Mouse (Mus musculus) erythroblast, embryonic 14.5 days (primary cell): ENCODE results near the gene Lrmda. TPM values are rescaled to one million over a fixed set of nuclear protein-coding genes. Genes with fewer than 3 reads are reported as not detected.

Source experiments
- H3K27me3 ChIP-seq: 2 replicates; pipeline ENCODE4 v1.6.1; 2012; ENCODE audit warnings: inconsistent platforms; ENCODE audit not compliant: control insufficient read depth
- H3K36me3 ChIP-seq: 2 replicates; pipeline ENCODE4 v1.6.1; 2012; ENCODE audit warnings: mild to moderate bottlenecking, inconsistent platforms; ENCODE audit not compliant: control insufficient read depth
- H3K4me1 ChIP-seq: 2 replicates; pipeline ENCODE4 v1.6.1; 2012; ENCODE audit warnings: inconsistent platforms; ENCODE audit not compliant: control insufficient read depth
- H3K4me3 ChIP-seq: replicated peaks from 2 replicates; pipeline ENCODE3; 2012; ENCODE audit warnings: moderate library complexity, mild to moderate bottlenecking, inconsistent platforms
- H3K9me3 ChIP-seq: 2 replicates; pipeline ENCODE4 v1.6.1; 2012; ENCODE audit warnings: low read length, inconsistent platforms, mixed read lengths; ENCODE audit not compliant: control insufficient read depth
- GATA1 ChIP-seq: IDR thresholded peaks from 2 replicates; pipeline ENCODE4 v1.6.1; 2012; ENCODE audit warnings: low read length, inconsistent platforms, mixed read lengths
- TAL1 ChIP-seq: IDR thresholded peaks from 3 replicates; pipeline ENCODE4 v1.6.1; 2012; ENCODE audit warnings: low read length, inconsistent platforms, mixed read lengths
- polyA plus RNA-seq: library from polyadenylated mRNA; stranded (reverse); fragments of >175 nt; gene quantifications from 2 replicates; pipeline ENCODE4 v1.2.3, GENCODE M21; 2012

Gene Lrmda
- polyA plus RNA-seq, 1 experiment, result not detected

DNA sequence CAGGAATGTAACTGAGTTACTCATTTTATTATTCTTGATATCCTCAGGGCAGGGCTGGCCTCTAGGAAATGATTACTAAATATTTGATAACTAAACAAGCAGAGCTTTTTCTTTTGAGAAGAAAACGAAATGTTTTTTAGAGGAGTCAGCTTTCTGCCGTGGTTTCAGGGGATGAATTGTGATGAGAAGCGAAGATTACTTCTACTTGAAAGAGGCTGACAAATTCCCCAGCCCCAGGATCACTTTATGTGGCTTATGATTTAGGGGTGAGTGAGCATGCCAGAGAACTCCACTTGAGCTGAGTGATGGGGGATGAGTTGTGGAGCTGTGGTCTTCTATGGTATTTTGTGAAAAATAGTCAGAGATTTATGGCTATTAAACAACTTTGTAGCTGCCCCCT is 803.4 kb downstream of the Lrmda start:
- Histone ChIP-seq H3K9me3 (no peaks in the 10 kb centered on the region), H3K36me3 (no peaks in the 10 kb centered on the region), H3K4me3 (no peak overlapping the region), H3K27me3 (no peaks in the 10 kb centered on the region), H3K4me1 (no peaks in the 10 kb centered on the region)
- TF ChIP-seq TAL1 (no peak), GATA1 (no peak)

DNA sequence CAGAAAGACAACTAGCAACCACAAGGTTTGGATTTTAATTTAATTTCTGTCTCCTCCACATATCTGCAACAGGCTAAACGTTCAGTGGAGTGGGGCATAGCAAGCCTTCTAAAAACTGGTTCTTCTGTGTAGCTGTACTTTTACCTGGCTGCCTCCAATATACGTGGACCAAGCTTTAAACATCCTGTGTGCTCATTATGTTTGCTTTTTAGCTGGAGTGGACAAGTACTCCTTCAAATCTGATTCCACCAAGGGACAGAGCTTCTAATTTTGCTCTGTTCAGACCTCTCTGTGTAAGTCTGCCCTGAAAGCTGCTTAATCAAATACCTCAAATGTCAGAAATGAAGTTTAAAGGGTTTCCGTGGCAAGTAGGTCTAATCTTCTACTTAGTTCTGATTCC is 807.3 kb downstream of the Lrmda start:
- Histone ChIP-seq H3K4me1 (no peaks in the 10 kb centered on the region), H3K9me3 (no peaks in the 10 kb centered on the region), H3K27me3 (no peaks in the 10 kb centered on the region), H3K4me3 (no peak overlapping the region), H3K36me3 (no peaks in the 10 kb centered on the region)
- TF ChIP-seq TAL1 (no peak), GATA1 (no peak)

DNA sequence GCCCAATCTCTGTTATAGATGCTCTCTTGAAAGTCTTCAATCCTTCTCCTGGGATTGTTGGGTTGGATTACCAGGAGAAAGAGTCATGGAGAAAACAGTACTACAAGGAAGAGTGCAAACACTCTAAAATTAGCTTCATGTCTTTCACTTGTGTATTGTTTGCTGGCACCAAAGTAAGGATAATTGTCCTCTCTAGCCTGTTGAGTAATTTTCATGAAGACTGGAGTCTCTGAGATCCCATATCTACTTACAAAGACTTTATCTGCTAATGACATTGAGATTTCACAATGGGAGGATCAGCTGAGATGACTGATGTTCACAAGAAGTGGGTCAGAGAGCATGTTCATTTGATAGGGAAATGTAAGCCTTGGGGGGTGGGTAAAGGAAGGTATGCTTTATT is 817.5 kb downstream of the Lrmda start:
- Histone ChIP-seq H3K4me3 (no peak overlapping the region), H3K9me3 (no peaks in the 10 kb centered on the region), H3K27me3 (no peaks in the 10 kb centered on the region), H3K36me3 (no peaks in the 10 kb centered on the region), H3K4me1 (no peaks in the 10 kb centered on the region)
- TF ChIP-seq TAL1 (no peak), GATA1 (no peak)

DNA sequence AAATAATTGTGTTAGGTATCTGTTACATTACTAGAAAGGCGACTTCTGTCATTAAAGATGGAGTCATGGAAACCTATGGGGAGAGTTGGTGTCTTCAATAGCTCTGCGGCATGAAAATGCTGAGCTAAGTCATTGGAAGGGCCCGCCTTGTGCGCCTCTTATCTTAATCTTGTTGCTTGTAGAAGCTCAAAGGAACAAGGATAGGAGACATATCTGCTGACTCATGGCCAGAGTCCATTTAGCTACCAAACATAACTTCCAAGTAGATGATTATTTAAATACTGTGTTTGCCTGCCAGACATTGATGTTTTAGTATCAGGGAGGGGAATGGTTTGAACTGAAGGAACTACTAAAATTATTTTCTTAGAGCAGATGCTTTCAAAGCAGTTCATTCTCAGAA is 821.6 kb downstream of the Lrmda start:
- no peak for TF ChIP-seq TAL1
- TF ChIP-seq GATA1, result no peak
- Histone ChIP-seq H3K4me1 (no peaks in the 10 kb centered on the region), H3K27me3 (no peaks in the 10 kb centered on the region), H3K36me3 (no peaks in the 10 kb centered on the region), H3K4me3 (no peak overlapping the region), H3K9me3 (no peaks in the 10 kb centered on the region)

DNA sequence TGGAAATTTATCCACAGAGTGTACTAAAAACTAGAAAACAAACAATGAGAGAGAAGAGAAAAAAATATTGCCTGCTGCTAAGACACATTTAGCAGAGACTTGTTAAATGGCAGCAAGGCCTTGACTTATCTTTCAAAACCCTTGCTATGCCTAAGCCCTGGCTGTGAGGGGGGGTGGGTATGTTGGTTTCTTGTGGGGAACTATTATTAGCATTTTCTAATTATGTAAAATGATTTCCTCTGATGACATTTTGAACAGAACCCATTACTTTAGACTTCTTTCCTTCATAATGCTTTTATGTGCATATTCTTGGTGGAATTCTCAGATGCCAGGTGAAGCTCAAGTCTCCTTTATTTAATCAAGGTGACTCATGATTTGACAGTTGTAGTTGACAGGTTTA is 824.5 kb downstream of the Lrmda start:
- no peaks in the 10 kb centered on the region for H3K27me3 ChIP-seq
- H3K4me3 ChIP-seq, result no peak overlapping the region
- no peaks in the 10 kb centered on the region for H3K4me1 ChIP-seq
- TF ChIP-seq GATA1 (no peak), TAL1 (no peak)
- H3K36me3 ChIP-seq, result no peaks in the 10 kb centered on the region
- no peaks in the 10 kb centered on the region for H3K9me3 ChIP-seq

DNA sequence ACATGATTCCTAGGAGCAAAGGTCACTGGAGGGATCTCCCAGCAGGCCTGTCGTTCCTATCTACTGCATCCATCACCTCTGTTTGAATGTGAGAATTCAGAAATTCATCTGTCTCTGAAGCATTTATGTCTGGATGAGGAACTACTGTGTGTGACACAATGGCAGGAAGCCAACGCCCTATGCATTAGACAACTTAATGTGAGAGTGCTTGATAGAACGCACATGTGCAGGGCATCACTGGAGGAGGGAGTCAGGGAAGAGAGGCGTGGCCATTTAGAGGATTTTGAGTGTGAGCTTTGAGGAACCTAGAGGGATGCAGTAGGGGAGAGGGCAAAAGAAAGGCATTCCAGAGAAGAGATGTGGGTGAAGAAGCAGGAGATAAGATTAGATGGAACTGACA is 825.9 kb downstream of the Lrmda start:
- no peaks in the 10 kb centered on the region for H3K27me3 ChIP-seq
- TF ChIP-seq TAL1 (no peak), GATA1 (no peak)

DNA sequence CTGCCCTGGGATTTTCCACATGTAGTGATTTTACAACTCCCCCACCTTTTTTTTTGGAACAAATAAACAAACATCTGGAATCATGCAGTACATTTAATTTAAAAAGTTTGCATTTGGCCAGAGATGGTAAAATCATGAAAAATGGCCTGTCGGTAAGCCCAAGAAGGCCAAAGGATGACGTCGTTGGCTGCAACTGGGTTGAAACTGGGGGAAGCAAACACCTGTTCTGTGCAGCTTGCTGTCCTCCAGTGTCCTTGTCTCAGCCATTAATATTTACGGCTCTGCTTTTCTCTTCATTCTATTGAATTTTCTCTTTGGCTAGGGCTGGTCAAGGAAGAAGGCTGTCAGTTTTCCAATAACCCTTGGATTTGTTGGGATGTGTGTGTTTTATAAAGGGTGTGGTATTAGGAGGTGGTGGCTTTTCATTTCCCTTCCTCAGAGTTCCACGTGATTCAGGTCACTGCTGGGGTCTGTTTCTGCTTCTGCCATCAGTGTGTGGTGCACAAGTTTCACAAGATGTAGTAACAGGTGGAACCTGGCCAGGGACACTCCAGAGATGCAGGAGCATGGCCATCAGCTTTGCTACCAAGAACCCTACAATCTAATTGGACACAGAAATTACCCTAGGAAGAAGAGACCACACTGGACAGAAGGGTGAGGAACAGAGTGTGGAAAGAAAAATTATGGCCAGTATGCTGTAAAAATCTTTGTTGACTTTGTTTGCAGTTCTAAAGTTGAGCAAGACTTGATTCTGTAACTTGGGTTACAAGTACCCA is 827.7 kb downstream of the Lrmda start:
- TF ChIP-seq GATA1 (no peak), TAL1 (no peak)
- H3K4me3 ChIP-seq, result no peak overlapping the region
- H3K4me1 ChIP-seq, result no peaks in the 10 kb centered on the region
- H3K36me3 ChIP-seq, result no peaks in the 10 kb centered on the region
- no peaks in the 10 kb centered on the region for H3K27me3 ChIP-seq
- H3K9me3 ChIP-seq, result no peaks in the 10 kb centered on the region

More for the DNA sequence above, 825.9 kb downstream of the Lrmda start:
- H3K4me3 ChIP-seq, result no peak overlapping the region
- no peaks in the 10 kb centered on the region for H3K9me3 ChIP-seq
- H3K36me3 ChIP-seq, result no peaks in the 10 kb centered on the region
- H3K4me1 ChIP-seq, result no peaks in the 10 kb centered on the region

DNA sequence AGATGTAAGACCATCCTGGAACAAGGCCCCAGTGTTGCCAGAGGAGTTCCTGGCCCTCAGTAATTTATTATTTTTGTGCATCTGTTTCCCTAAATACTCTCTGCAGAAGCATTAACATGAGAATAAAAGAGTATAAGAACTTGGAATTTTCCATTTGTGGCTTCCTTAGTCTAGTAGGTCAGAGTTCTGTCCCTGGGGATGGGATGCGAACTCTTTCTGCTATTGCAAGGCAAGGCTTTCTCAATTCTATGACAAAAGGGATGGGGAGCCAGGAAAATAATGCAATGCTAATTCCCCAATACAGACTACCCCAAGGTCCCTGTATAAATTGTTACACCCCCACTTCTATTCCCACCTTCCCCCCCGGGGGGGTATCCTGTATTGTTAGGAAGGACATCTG is 829.6 kb downstream of the Lrmda start:
- Histone ChIP-seq H3K9me3 (no peaks in the 10 kb centered on the region), H3K36me3 (no peaks in the 10 kb centered on the region), H3K4me1 (no peaks in the 10 kb centered on the region), H3K27me3 (no peaks in the 10 kb centered on the region), H3K4me3 (no peak overlapping the region)
- no peak for TF ChIP-seq TAL1
- no peak for TF ChIP-seq GATA1

DNA sequence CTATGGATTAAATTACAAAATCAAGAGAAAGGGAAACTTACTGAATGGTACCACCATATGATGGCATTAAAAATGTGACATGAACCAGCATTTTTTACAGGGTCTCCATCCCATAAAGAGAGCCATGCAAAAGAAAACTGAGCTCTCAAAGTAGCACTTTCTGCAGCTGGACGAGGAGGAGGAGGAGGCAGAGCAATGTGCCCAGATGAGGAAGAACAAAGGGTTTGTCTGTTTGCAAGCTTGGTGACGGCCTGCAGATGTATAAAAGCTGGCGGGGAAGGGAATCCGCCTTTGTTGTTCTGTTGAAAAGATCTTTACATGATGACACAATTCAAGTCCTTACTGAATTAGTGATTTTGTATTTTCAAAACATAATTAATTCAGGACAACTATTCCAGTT is 841.1 kb downstream of the Lrmda start:
- no peak overlapping the region for H3K4me3 ChIP-seq
- no peaks in the 10 kb centered on the region for H3K27me3 ChIP-seq
- H3K36me3 ChIP-seq, result no peaks in the 10 kb centered on the region
- H3K4me1 ChIP-seq, result no peaks in the 10 kb centered on the region
- no peaks in the 10 kb centered on the region for H3K9me3 ChIP-seq
- TF ChIP-seq GATA1 (no peak), TAL1 (no peak)

DNA sequence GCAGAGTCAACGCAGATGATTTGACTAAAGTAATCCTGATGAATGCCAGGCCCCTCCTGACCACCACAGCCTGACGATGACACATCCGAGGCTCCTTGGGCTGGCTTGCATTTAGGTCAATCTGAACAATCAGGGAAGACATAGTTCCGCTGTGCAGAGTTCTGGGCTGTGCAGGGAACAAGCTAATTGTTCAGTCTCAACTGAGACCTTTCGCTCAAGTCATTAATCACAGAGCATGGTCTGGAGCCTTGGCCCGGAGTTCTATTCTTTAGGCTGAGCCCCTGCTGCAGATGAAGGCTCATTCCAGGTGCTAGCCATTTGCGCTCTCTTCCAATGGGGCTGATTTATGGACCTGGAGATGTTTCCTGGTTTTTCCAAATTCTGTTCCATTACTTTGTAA is 844.6 kb downstream of the Lrmda start:
- Histone ChIP-seq H3K27me3 (no peaks in the 10 kb centered on the region), H3K4me1 (no peaks in the 10 kb centered on the region), H3K36me3 (no peaks in the 10 kb centered on the region), H3K4me3 (no peak overlapping the region), H3K9me3 (no peaks in the 10 kb centered on the region)
- TF ChIP-seq GATA1 (no peak), TAL1 (no peak)
